In genomic region chr11:96685381-96685780, GRCm38 (mm10) we compare ENCODE assay signal across 13 mouse cellular contexts.
DNase-seq lines count a peak whose midpoint lies in the region; ATAC-seq and TF ChIP-seq lines count a peak whose summit lies in the region.
"Had no signal": no experiment of that assay in that cellular context is flagged by ENCODE, and none has a peak within 500 bp of the region (broad histone marks: within the 10 kb centered on the region; RNA-seq: fewer than 3 reads in every experiment).

No protein-coding gene starts in this region.

- H3K27ac ChIP-seq in forebrain, postnatal 0 days (ENCODE audit: low read depth, low read length), result no peak overlapping the region
- no peak overlapping the region for H3K27ac ChIP-seq in forebrain, embryonic 14.5 days (ENCODE audit: low read depth, low read length)
- no peak overlapping the region for H3K27ac ChIP-seq in liver, embryonic 14.5 days
- H3K27ac ChIP-seq in liver, embryonic 12.5 days, result no peak overlapping the region
- H3K27ac ChIP-seq in ES-Bruce4 (ENCODE audit: insufficient read depth, low read length), result no peak overlapping the region
- H3K27ac ChIP-seq: midbrain, embryonic 10.5 days; neural tube, embryonic 12.5 days had no signal

- WGBS in forebrain, postnatal 0 days, result 83% methylated on average over 2 of the region's 2 CpGs
- WGBS in forebrain, embryonic 14.5 days, result 80% methylated on average over 2 of the region's 2 CpGs
- 63% methylated on average over 2 of the region's 2 CpGs for WGBS in liver, embryonic 14.5 days (ENCODE audit: insufficient replicate concordance)
- 71% methylated on average over 2 of the region's 2 CpGs for WGBS in liver, embryonic 12.5 days (ENCODE audit: insufficient replicate concordance)

- TF ChIP-seq CTCF in forebrain, postnatal 0 days (IDR thresholded peaks at IDR 0.05; ENCODE audit: low read depth), result peak; percentile 39
- TF ChIP-seq CTCF in liver, embryonic 14.5 days (IDR thresholded peaks at IDR 0.05; ENCODE audit: low read depth), result peak; percentile 75
- TF ChIP-seq CTCF in ES-Bruce4 (IDR thresholded peaks at IDR 0.05; ENCODE audit: low read depth, low read length), result peak; percentile 77

- no peak for TF ChIP-seq POLR2A in ES-Bruce4 (IDR thresholded peaks at IDR 0.05; ENCODE audit: insufficient read depth, low read length)

- H3K9ac ChIP-seq in forebrain, postnatal 0 days, result no peak overlapping the region
- H3K9ac ChIP-seq in forebrain, embryonic 14.5 days (ENCODE audit: low read length), result no peak overlapping the region
- no peak overlapping the region for H3K9ac ChIP-seq in liver, embryonic 14.5 days (replicated peaks)
- no peak overlapping the region for H3K9ac ChIP-seq in liver, embryonic 12.5 days
- H3K9ac ChIP-seq in ES-Bruce4 (ENCODE audit: low read depth, poor library complexity, severe bottlenecking), result no peak overlapping the region
- H3K9ac ChIP-seq: neural tube, embryonic 12.5 days had no signal

- H3K4me1 ChIP-seq in forebrain, postnatal 0 days (ENCODE audit: insufficient read depth), result no peaks in the 10 kb centered on the region
- H3K4me1 ChIP-seq in forebrain, embryonic 14.5 days (ENCODE audit: control insufficient read depth, insufficient read depth, low read length), result no peaks in the 10 kb centered on the region
- H3K4me1 ChIP-seq in liver, embryonic 14.5 days (replicated peaks; ENCODE audit: control insufficient read depth in 2 of 2, insufficient read depth in 2 of 2, low read length in 1 of 2), result no peaks in the 10 kb centered on the region
- no peaks in the 10 kb centered on the region for H3K4me1 ChIP-seq in liver, embryonic 12.5 days
- no peaks in the 10 kb centered on the region for H3K4me1 ChIP-seq in ES-Bruce4 (ENCODE audit: control insufficient read depth, insufficient read depth, low read length)
- H3K4me1 ChIP-seq: midbrain, embryonic 10.5 days had no signal

- no peaks in the 10 kb centered on the region for H3K9me3 ChIP-seq in forebrain, postnatal 0 days (ENCODE audit: low read length)
- H3K9me3 ChIP-seq in forebrain, embryonic 14.5 days (replicated peaks; ENCODE audit: control insufficient read depth, low read length), result no peaks in the 10 kb centered on the region
- H3K9me3 ChIP-seq in liver, embryonic 14.5 days (ENCODE audit: control insufficient read depth, low read length), result no peaks in the 10 kb centered on the region
- no peaks in the 10 kb centered on the region for H3K9me3 ChIP-seq in liver, embryonic 12.5 days (replicated peaks)
- H3K9me3 ChIP-seq in ES-Bruce4 (replicated peaks; ENCODE audit: control insufficient read depth, insufficient read depth, low read length, poor library complexity, severe bottlenecking), result no peaks in the 10 kb centered on the region
- H3K9me3 ChIP-seq: midbrain, embryonic 10.5 days; neural tube, embryonic 12.5 days had no signal

- H3K36me3 ChIP-seq in forebrain, postnatal 0 days (ENCODE audit: insufficient read depth), result no peaks in the 10 kb centered on the region
- no peaks in the 10 kb centered on the region for H3K36me3 ChIP-seq in forebrain, embryonic 14.5 days (ENCODE audit: control insufficient read depth, insufficient read depth, low read length)
- no peaks in the 10 kb centered on the region for H3K36me3 ChIP-seq in liver, embryonic 14.5 days (replicated peaks; ENCODE audit: control insufficient read depth, insufficient read depth, low read depth)
- no peaks in the 10 kb centered on the region for H3K36me3 ChIP-seq in liver, embryonic 12.5 days
- no peaks in the 10 kb centered on the region for H3K36me3 ChIP-seq in ES-Bruce4 (ENCODE audit: control insufficient read depth, insufficient read depth, low read length, poor library complexity, severe bottlenecking)
- H3K36me3 ChIP-seq: midbrain, embryonic 10.5 days; neural tube, embryonic 12.5 days had no signal

- H3K4me2 ChIP-seq in forebrain, postnatal 0 days (ENCODE audit: low read depth), result no peak overlapping the region
- H3K4me2 ChIP-seq in forebrain, embryonic 14.5 days (ENCODE audit: low read length), result no peak overlapping the region
- H3K4me2 ChIP-seq in liver, embryonic 14.5 days (ENCODE audit: low read depth), result no peak overlapping the region
- no peak overlapping the region for H3K4me2 ChIP-seq in liver, embryonic 12.5 days
- H3K4me2 ChIP-seq: neural tube, embryonic 12.5 days had no signal

- no peak overlapping the region for H3K4me3 ChIP-seq in forebrain, postnatal 0 days (ENCODE audit: low read depth, low read length)
- H3K4me3 ChIP-seq in forebrain, embryonic 14.5 days (ENCODE audit: low read depth, low read length), result no peak overlapping the region
- H3K4me3 ChIP-seq in liver, embryonic 14.5 days (ENCODE audit: insufficient read depth in 1 of 2, low read depth in 2 of 2, low read length in 2 of 2), result no peak overlapping the region
- no peak overlapping the region for H3K4me3 ChIP-seq in liver, embryonic 12.5 days
- H3K4me3 ChIP-seq in ES-Bruce4 (ENCODE audit: low read depth, low read length), result no peak overlapping the region
- H3K4me3 ChIP-seq: midbrain, embryonic 10.5 days; neural tube, embryonic 12.5 days had no signal

- TF ChIP-seq EP300 in liver, embryonic 14.5 days (IDR thresholded peaks at IDR 0.05; ENCODE audit: low read depth), result no peak
- TF ChIP-seq EP300 in ES-Bruce4 (IDR thresholded peaks at IDR 0.05; ENCODE audit: insufficient read depth, low read depth, low read length), result no peak

- ATAC-seq in forebrain, postnatal 0 days, result no peak
- ATAC-seq in forebrain, embryonic 14.5 days, result no peak
- no peak for ATAC-seq in liver, embryonic 14.5 days (ENCODE audit: insufficient read depth)
- no peak for ATAC-seq in liver, embryonic 12.5 days

- DNase-seq in forebrain, postnatal 0 days, result no peak
- no peak for DNase-seq in forebrain, embryonic 14.5 days (ENCODE audit: low spot score)
- no peak for DNase-seq in liver, embryonic 14.5 days (ENCODE audit: low read depth in 3 of 3, low spot score in 3 of 3)
- DNase-seq in induced T-regulatory cell, adult 2 months (ENCODE audit: low read depth), result peak; percentile 60
- DNase-seq in cerebellum, adult 8-10 months, result no peak
- DNase-seq in left cerebral cortex, adult 8-10 months (ENCODE audit: low spot score in 2 of 2), result no peak
- DNase-seq: cerebellum, adult 11 months; heart, postnatal 4 days; kidney, postnatal 10 days had no signal

- H3K27me3 ChIP-seq in forebrain, postnatal 0 days (ENCODE audit: insufficient read depth, low read length), result no peaks in the 10 kb centered on the region
- no peaks in the 10 kb centered on the region for H3K27me3 ChIP-seq in forebrain, embryonic 14.5 days (replicated peaks; ENCODE audit: control insufficient read depth, insufficient read depth, low read length)
- no peaks in the 10 kb centered on the region for H3K27me3 ChIP-seq in liver, embryonic 14.5 days (ENCODE audit: control insufficient read depth, insufficient read depth, low read length)
- no peaks in the 10 kb centered on the region for H3K27me3 ChIP-seq in liver, embryonic 12.5 days (replicated peaks)
- H3K27me3 ChIP-seq in ES-Bruce4 (ENCODE audit: control insufficient read depth, insufficient read depth, low read length, poor library complexity, severe bottlenecking), result peaks cover 1% of the 10 kb centered on the region; the same call in 1 of the 2 replicates
- H3K27me3 ChIP-seq: neural tube, embryonic 12.5 days had no signal
